ENCODE assay signal across 8 mouse cellular contexts in the genomic region with DNA sequence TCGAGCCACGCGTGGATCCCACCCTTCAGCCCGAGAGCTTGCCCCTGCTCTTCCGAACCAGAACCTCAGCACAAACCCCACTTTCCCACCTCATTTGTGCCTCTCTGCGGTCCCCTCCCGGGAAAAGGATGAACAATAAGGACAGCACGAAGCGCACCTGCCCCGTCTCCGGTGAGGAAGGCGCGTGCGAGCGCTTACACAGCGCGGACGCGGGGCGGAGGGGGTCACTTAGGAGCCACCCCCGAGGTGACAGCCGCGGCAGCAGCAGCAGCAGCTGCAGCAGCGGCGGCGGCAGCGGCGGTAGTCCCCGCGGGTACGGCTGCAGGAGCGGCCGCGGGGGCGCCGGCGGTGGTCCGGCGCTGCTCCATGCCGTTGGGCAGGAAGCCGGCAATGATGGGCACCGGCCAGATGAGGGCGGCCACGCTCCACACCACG. TPM values are rescaled to one million over a fixed set of nuclear protein-coding genes. Genes with fewer than 3 reads are reported as not detected.
DNase-seq lines count a peak whose midpoint lies in the region; ATAC-seq and TF ChIP-seq lines count a peak whose summit lies in the region.

No protein-coding gene starts in this region.

- WGBS in forebrain, embryonic 16.5 days = 1% methylated on average over 44 of the region's 45 CpGs
- 1% methylated on average over 45 of the region's 45 CpGs for WGBS in liver, embryonic 13.5 days (ENCODE audit: insufficient replicate concordance)
- WGBS in neural tube, embryonic 14.5 days = 1% methylated on average over 24 of the region's 45 CpGs

- peak overlapping the region; percentile 77 for H3K9ac ChIP-seq in forebrain, embryonic 16.5 days (replicated peaks; ENCODE audit: low read depth, low read length)
- peak overlapping the region; percentile 73 for H3K9ac ChIP-seq in liver, embryonic 13.5 days
- H3K9ac ChIP-seq in neural tube, embryonic 14.5 days (replicated peaks; ENCODE audit: low read depth, low read length) = peak overlapping the region; percentile 89

- H3K4me2 ChIP-seq in forebrain, embryonic 16.5 days (ENCODE audit: low read length) = peak overlapping the region; percentile 84
- H3K4me2 ChIP-seq in liver, embryonic 13.5 days = peak overlapping the region; percentile 96
- H3K4me2 ChIP-seq in neural tube, embryonic 14.5 days (ENCODE audit: low read depth, low read length) = peak overlapping the region; percentile 81

- ATAC-seq in forebrain, embryonic 16.5 days = no peak
- ATAC-seq in liver, embryonic 13.5 days (ENCODE audit: low read depth) = no peak
- peak; percentile 52; the same call in 1 of the 2 replicates for ATAC-seq in neural tube, embryonic 14.5 days (ENCODE audit: low read depth)

- DNase-seq in left cerebral cortex, adult 18-20 months (ENCODE audit: low spot score in 2 of 2) = peak; percentile 62 to 74
- DNase-seq in left cerebral cortex, adult 11 months (ENCODE audit: low spot score) = no peak
- peak; percentile 66 for DNase-seq in induced T-regulatory cell, adult 2 months (ENCODE audit: low read depth)
- DNase-seq in liver, embryonic 13.5 days = peak; percentile 39
- DNase-seq in thymus, postnatal 25 days = peak; percentile 52

- H3K27ac ChIP-seq in bone marrow macrophage, adult 2 months (ENCODE audit: insufficient read depth, low read depth, low read length) = no peak overlapping the region
- H3K27ac ChIP-seq in forebrain, embryonic 16.5 days (ENCODE audit: low read length) = peak overlapping the region; percentile 72; the same call in 1 of the 2 replicates
- H3K27ac ChIP-seq in liver, embryonic 13.5 days = no peak overlapping the region
- peak overlapping the region; percentile 77; the same call in 1 of the 2 replicates for H3K27ac ChIP-seq in neural tube, embryonic 14.5 days (ENCODE audit: low read depth, low read length)

- H3K36me3 ChIP-seq in forebrain, embryonic 16.5 days (ENCODE audit: control insufficient read depth, insufficient read depth) = no peaks in the 10 kb centered on the region
- no peaks in the 10 kb centered on the region for H3K36me3 ChIP-seq in liver, embryonic 13.5 days
- no peaks in the 10 kb centered on the region for H3K36me3 ChIP-seq in neural tube, embryonic 14.5 days (ENCODE audit: control insufficient read depth, insufficient read depth, low read length)

- peaks cover 5% of the 10 kb centered on the region for H3K27me3 ChIP-seq in forebrain, embryonic 16.5 days (replicated peaks; ENCODE audit: control insufficient read depth, insufficient read depth, low read length)
- peaks cover 61% of the 10 kb centered on the region for H3K27me3 ChIP-seq in liver, embryonic 13.5 days
- no peaks in the 10 kb centered on the region for H3K27me3 ChIP-seq in neural tube, embryonic 14.5 days (ENCODE audit: control insufficient read depth, insufficient read depth, low read length)

- TF ChIP-seq POLR2A in bone marrow macrophage, adult 2 months (IDR thresholded peaks at IDR 0.05; ENCODE audit: borderline replicate concordance, low read depth, low read length) = no peak

- no peaks in the 10 kb centered on the region for H3K9me3 ChIP-seq in forebrain, embryonic 16.5 days (ENCODE audit: control insufficient read depth, low read length)
- no peaks in the 10 kb centered on the region for H3K9me3 ChIP-seq in liver, embryonic 13.5 days (replicated peaks)
- no peaks in the 10 kb centered on the region for H3K9me3 ChIP-seq in neural tube, embryonic 14.5 days (ENCODE audit: control insufficient read depth, low read length)

- TF ChIP-seq CTCF in bone marrow macrophage, adult 2 months (IDR thresholded peaks at IDR 0.05; ENCODE audit: low read depth, low read length) = no peak

- no peaks in the 10 kb centered on the region for H3K4me1 ChIP-seq in bone marrow macrophage, adult 2 months (ENCODE audit: control insufficient read depth, insufficient read depth, low read length)
- peaks cover 7% of the 10 kb centered on the region for H3K4me1 ChIP-seq in forebrain, embryonic 16.5 days (replicated peaks; ENCODE audit: control insufficient read depth, insufficient read depth, low read length)
- peaks cover 18% of the 10 kb centered on the region for H3K4me1 ChIP-seq in liver, embryonic 13.5 days (replicated peaks)
- H3K4me1 ChIP-seq in neural tube, embryonic 14.5 days (ENCODE audit: control insufficient read depth, insufficient read depth, low read length) = no peaks in the 10 kb centered on the region

- peak overlapping the region; percentile 68 for H3K4me3 ChIP-seq in bone marrow macrophage, adult 2 months (ENCODE audit: insufficient read depth, low read length)
- peak overlapping the region; percentile 77 for H3K4me3 ChIP-seq in forebrain, embryonic 16.5 days (replicated peaks; ENCODE audit: low read length)
- H3K4me3 ChIP-seq in liver, embryonic 13.5 days (replicated peaks) = peak overlapping the region; percentile 70
- peak overlapping the region; percentile 78 for H3K4me3 ChIP-seq in neural tube, embryonic 14.5 days (ENCODE audit: low read depth, low read length)

RNA-seq across cellular contexts. Expression of a gene that starts 1.1 kb away (rescaled TPM):
- total RNA-seq in left cerebral cortex, adult 18-20 months (2021) = 10 to 100 TPM; 54.7 to 65.3 TPM
- polyA plus RNA-seq in bone marrow macrophage, adult 2 months (2012; ENCODE audit: insufficient read depth, insufficient read length, missing spikeins) = 0.75 and 1.4 TPM in 2 replicates
- 29.0 TPM in 2 replicates for polyA plus RNA-seq in forebrain, embryonic 16.5 days (2015; fragmentation: Nextera tagmentation; extraction: Ambion mirVana)
- 3.4 and 4.1 TPM in 2 replicates for polyA plus RNA-seq in liver, embryonic 13.5 days (2015; fragmentation: Nextera tagmentation; extraction: Ambion mirVana)
- polyA plus RNA-seq in neural tube, embryonic 14.5 days (2014; fragmentation: Nextera tagmentation; extraction: Ambion mirVana) = 30.4 and 37.2 TPM in 2 replicates

RNA-seq across cellular contexts. Expression of a gene that starts 43.6 kb away (rescaled TPM):
- total RNA-seq in left cerebral cortex, adult 18-20 months (2021) = under 1 TPM; 0.30 to 0.35 TPM
- polyA plus RNA-seq in bone marrow macrophage, adult 2 months (2012; ENCODE audit: insufficient read depth, insufficient read length, missing spikeins) = not detected in 2 replicates
- polyA plus RNA-seq in forebrain, embryonic 16.5 days (2015; fragmentation: Nextera tagmentation; extraction: Ambion mirVana) = 0.14 TPM in 2 replicates
- polyA plus RNA-seq in liver, embryonic 13.5 days (2015; fragmentation: Nextera tagmentation; extraction: Ambion mirVana) = 0.13 and 0.21 TPM in 2 replicates
- 0.08 and 0.17 TPM in 2 replicates for polyA plus RNA-seq in neural tube, embryonic 14.5 days (2014; fragmentation: Nextera tagmentation; extraction: Ambion mirVana)

Comparison
In these comparisons a context has a peak if more than half of its experiments do, and no peak if none do; other contexts are left out.
1. H3K27ac ChIP-seq: peak in forebrain, embryonic 16.5 days (single experiment) and neural tube, embryonic 14.5 days (single experiment); none in bone marrow macrophage, adult 2 months (single experiment) and liver, embryonic 13.5 days (single experiment).
2. Peak in every context shown above with its lines, with median percentiles within 50 percentile points of each other: H3K4me3 ChIP-seq, H3K4me2 ChIP-seq and H3K9ac ChIP-seq.